ENCODE assay signal across 8 mouse cellular contexts in the genomic region with DNA sequence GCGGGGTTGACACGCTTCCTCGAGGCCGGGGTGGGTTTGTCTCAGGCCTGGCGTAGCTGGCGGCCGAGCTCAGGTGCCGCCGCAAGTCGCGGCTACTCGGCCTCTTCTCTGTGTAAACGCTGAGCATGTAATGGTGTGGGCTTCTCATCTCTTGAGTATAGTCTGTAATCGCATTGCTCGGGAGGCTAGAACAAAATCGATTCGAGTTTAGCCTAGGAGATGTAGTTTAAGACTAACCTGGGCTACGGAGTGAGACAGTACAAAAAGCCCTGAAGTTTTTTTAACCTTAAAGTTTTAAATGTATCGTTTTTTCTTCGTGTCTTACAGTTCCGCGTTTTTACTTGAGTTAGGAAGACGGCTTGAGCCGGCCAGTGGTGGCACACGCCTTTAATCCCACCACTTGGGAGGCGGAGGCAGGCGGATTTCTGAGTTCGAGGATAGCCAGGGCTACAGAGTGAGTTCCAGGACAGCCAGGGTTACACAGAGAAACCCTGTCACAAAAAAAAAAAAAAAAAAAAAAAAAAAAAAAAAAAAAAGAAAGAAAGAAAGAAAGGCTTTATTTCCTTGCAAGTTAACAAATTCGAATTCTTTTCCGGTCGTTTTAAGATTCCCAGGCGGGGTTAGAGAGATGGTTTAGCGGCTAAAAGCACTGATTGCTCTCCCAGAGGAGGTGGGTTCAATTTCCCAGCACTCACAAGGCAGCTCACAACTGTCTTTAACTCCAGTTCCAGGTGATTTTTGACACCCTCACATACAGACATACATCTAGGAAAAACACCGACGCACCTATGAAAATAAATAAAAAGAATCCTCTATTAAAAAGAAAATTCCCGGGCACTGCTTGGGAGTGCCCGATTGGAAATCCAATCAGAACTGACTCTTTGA. TPM values are rescaled to one million over a fixed set of nuclear protein-coding genes. Genes with fewer than 3 reads are reported as not detected.
DNase-seq lines count a peak whose midpoint lies in the region; ATAC-seq and TF ChIP-seq lines count a peak whose summit lies in the region.

No protein-coding gene starts in this region.

- peak overlapping the region; percentile 86 for H3K27ac ChIP-seq in heart, embryonic 13.5 days (replicated peaks)
- H3K27ac ChIP-seq in ES-E14 (ENCODE audit: insufficient read depth, low read depth, low read length, poor library complexity, severe bottlenecking): peak overlapping the region; percentile 79
- peak overlapping the region; percentile 97 for H3K27ac ChIP-seq in forebrain, embryonic 10.5 days
- H3K27ac ChIP-seq in limb, embryonic 12.5 days: peak overlapping the region; percentile 88
- no peak overlapping the region for H3K27ac ChIP-seq in olfactory bulb, adult 2 months (ENCODE audit: insufficient read depth, low read depth, low read length)

- TF ChIP-seq POLR2A in olfactory bulb, adult 2 months (IDR thresholded peaks at IDR 0.05; ENCODE audit: insufficient read depth, low read depth, low read length): no peak

- no peaks in the 10 kb centered on the region for H3K9me3 ChIP-seq in heart, embryonic 13.5 days
- H3K9me3 ChIP-seq in ES-E14 (ENCODE audit: control insufficient read depth, insufficient read depth, low read depth, low read length): no peaks in the 10 kb centered on the region
- no peaks in the 10 kb centered on the region for H3K9me3 ChIP-seq in forebrain, embryonic 10.5 days
- H3K9me3 ChIP-seq in limb, embryonic 12.5 days: no peaks in the 10 kb centered on the region

- 7% methylated on average over 37 of the region's 37 CpGs for WGBS in heart, embryonic 13.5 days
- 11% methylated on average over 37 of the region's 37 CpGs for WGBS in forebrain, embryonic 10.5 days
- WGBS in limb, embryonic 12.5 days: 9% methylated on average over 37 of the region's 37 CpGs
- WGBS in olfactory bulb, adult 2 months: 5% methylated on average over 37 of the region's 37 CpGs

- H3K27me3 ChIP-seq in heart, embryonic 13.5 days (replicated peaks): no peaks in the 10 kb centered on the region
- no peaks in the 10 kb centered on the region for H3K27me3 ChIP-seq in forebrain, embryonic 10.5 days (ENCODE audit: poor library complexity, severe bottlenecking)
- no peaks in the 10 kb centered on the region for H3K27me3 ChIP-seq in limb, embryonic 12.5 days

- H3K9ac ChIP-seq in heart, embryonic 13.5 days: peak overlapping the region; percentile 92
- peak overlapping the region; percentile 96 for H3K9ac ChIP-seq in ES-E14 (ENCODE audit: insufficient read depth, low read depth, low read length, poor library complexity, severe bottlenecking)
- peak overlapping the region; percentile 78 for H3K9ac ChIP-seq in limb, embryonic 12.5 days (replicated peaks)

- peaks cover 35% of the 10 kb centered on the region for H3K4me1 ChIP-seq in heart, embryonic 13.5 days
- peaks cover 3 to 4% of the 10 kb centered on the region in 2 experiments; a peak in 2 of 4 replicates for H3K4me1 ChIP-seq in ES-E14 (ENCODE audit: control insufficient read depth in 2 of 2, insufficient read depth in 2 of 2, low read length in 2 of 2, poor library complexity in 1 of 2)
- H3K4me1 ChIP-seq in forebrain, embryonic 10.5 days: peaks cover 39% of the 10 kb centered on the region
- H3K4me1 ChIP-seq in limb, embryonic 12.5 days (replicated peaks): peaks cover 22% of the 10 kb centered on the region
- 0 out of 2 replicates have a peak, but pooled peaks cover 8% of the 10 kb centered on the region for H3K4me1 ChIP-seq in olfactory bulb, adult 2 months (ENCODE audit: control insufficient read depth, insufficient read depth, low read length)

- in situ Hi-C loops in ES-E14 (cut with MboI; ENCODE audit: low sequenced_read_pairs in 2 of 2, unreplicated experiment in 2 of 2): no loop called here

- H3K4me2 ChIP-seq in heart, embryonic 13.5 days: peak overlapping the region; percentile 78
- H3K4me2 ChIP-seq in limb, embryonic 12.5 days: peak overlapping the region; percentile 63

- H3K36me3 ChIP-seq in heart, embryonic 13.5 days: peaks cover 44% of the 10 kb centered on the region
- H3K36me3 ChIP-seq in ES-E14 (ENCODE audit: control insufficient read depth, insufficient read depth, low read length, poor library complexity, severe bottlenecking): peaks cover 18% of the 10 kb centered on the region; the same call in 1 of the 2 replicates
- H3K36me3 ChIP-seq in forebrain, embryonic 10.5 days (replicated peaks): peaks cover 58% of the 10 kb centered on the region
- H3K36me3 ChIP-seq in limb, embryonic 12.5 days: peaks cover 36% of the 10 kb centered on the region

- no peak for DNase-seq in heart, postnatal 36 days
- peak; percentile 24 for DNase-seq in ES-E14 (ENCODE audit: low read depth, low spot score)
- no peak for DNase-seq in forebrain, embryonic 10.5 days (ENCODE audit: extremely low spot score, low spot score)
- no peak for DNase-seq in gastrocnemius, postnatal 25 days
- no peak for DNase-seq in layer of hippocampus, adult 8-10 months (ENCODE audit: low spot score in 2 of 2)

- H3K4me3 ChIP-seq in heart, embryonic 13.5 days: peak overlapping the region; percentile 86
- H3K4me3 ChIP-seq in ES-E14 (ENCODE audit: insufficient read depth in 1 of 2, low read depth in 1 of 2, low read length in 2 of 2, poor library complexity in 1 of 2, severe bottlenecking in 1 of 2): peak overlapping the region; percentile 91 to 99
- H3K4me3 ChIP-seq in forebrain, embryonic 10.5 days: peak overlapping the region; percentile 90
- peak overlapping the region; percentile 81 for H3K4me3 ChIP-seq in limb, embryonic 12.5 days (replicated peaks)
- peak overlapping the region; percentile 65 for H3K4me3 ChIP-seq in olfactory bulb, adult 2 months (ENCODE audit: insufficient read depth, low read depth, low read length)

- no peak for TF ChIP-seq CTCF in olfactory bulb, adult 2 months (IDR thresholded peaks at IDR 0.05; ENCODE audit: insufficient read depth, low read depth, low read length)

- intact Hi-C loops in heart, postnatal 36 days (cut with DNase I): no loop called here

- ATAC-seq in heart, embryonic 13.5 days (ENCODE audit: extremely low read depth, insufficient number of reproducible peaks, low FRiP score, low TSS enrichment): no peak; the same call in 1 of the 2 replicates
- ATAC-seq in limb, embryonic 12.5 days (ENCODE audit: insufficient number of reproducible peaks, insufficient read depth, low FRiP score, low TSS enrichment, low read depth): peak; percentile 63; the same call in 1 of the 2 replicates

RNA-seq across cellular contexts. Expression of a gene that starts 0.8 kb away (rescaled TPM):
- 121 and 133 TPM in 2 replicates for polyA plus RNA-seq in heart, embryonic 13.5 days (2015; fragmentation: Nextera tagmentation; extraction: Ambion mirVana)
- 1 to 10 TPM; 2.2 to 2.5 TPM for total RNA-seq in heart, postnatal 36 days (2021)
- 91.0 and 103 TPM in 2 replicates for total RNA-seq in ES-E14 (2012; rRNA removed)
- polyA plus RNA-seq in forebrain, embryonic 10.5 days (2016; fragmentation: Nextera tagmentation; extraction: Ambion mirVana): 242 and 249 TPM in 2 replicates
- polyA plus RNA-seq in limb, embryonic 12.5 days (2016; fragmentation: Nextera tagmentation; extraction: Ambion mirVana): 133 and 144 TPM in 2 replicates
- polyA plus RNA-seq in olfactory bulb, adult 2 months (2012; ENCODE audit: insufficient read depth, insufficient read length, low replicate concordance, missing spikeins): not detected in 2 replicates
- total RNA-seq in gastrocnemius, postnatal 25 days (2021): 1 to 10 TPM; 2.4 to 2.9 TPM
- 1 to 10 TPM in 3 of 4 experiments, under 1 TPM in 1; 0.51 to 1.9 (median 1.5) TPM for total RNA-seq in layer of hippocampus, adult 8-10 months (2022)

RNA-seq across cellular contexts. Expression of a gene that starts 25.6 kb away (rescaled TPM):
- polyA plus RNA-seq in heart, embryonic 13.5 days (2015; fragmentation: Nextera tagmentation; extraction: Ambion mirVana): 9.6 and 11.1 TPM in 2 replicates
- 1 to 10 TPM; 6.2 to 7.2 TPM for total RNA-seq in heart, postnatal 36 days (2021)
- 21.1 and 30.4 TPM in 2 replicates for total RNA-seq in ES-E14 (2012; rRNA removed)
- 17.3 and 18.5 TPM in 2 replicates for polyA plus RNA-seq in forebrain, embryonic 10.5 days (2016; fragmentation: Nextera tagmentation; extraction: Ambion mirVana)
- 12.6 and 13.7 TPM in 2 replicates for polyA plus RNA-seq in limb, embryonic 12.5 days (2016; fragmentation: Nextera tagmentation; extraction: Ambion mirVana)
- not detected in 2 replicates for polyA plus RNA-seq in olfactory bulb, adult 2 months (2012; ENCODE audit: insufficient read depth, insufficient read length, low replicate concordance, missing spikeins)
- total RNA-seq in gastrocnemius, postnatal 25 days (2021): 1 to 10 TPM; 2.9 to 3.7 TPM
- 10 to 100 TPM; 19.8 to 27.7 (median 23.7) TPM for total RNA-seq in layer of hippocampus, adult 8-10 months (2022)

RNA-seq across cellular contexts. Expression of a gene that starts 29.2 kb away (rescaled TPM):
- 7.3 and 7.8 TPM in 2 replicates for polyA plus RNA-seq in heart, embryonic 13.5 days (2015; fragmentation: Nextera tagmentation; extraction: Ambion mirVana)
- 1 to 10 TPM; 3.8 to 7.0 TPM for total RNA-seq in heart, postnatal 36 days (2021)
- 16.4 and 27.6 TPM in 2 replicates for total RNA-seq in ES-E14 (2012; rRNA removed)
- polyA plus RNA-seq in forebrain, embryonic 10.5 days (2016; fragmentation: Nextera tagmentation; extraction: Ambion mirVana): 12.3 and 14.1 TPM in 2 replicates
- polyA plus RNA-seq in limb, embryonic 12.5 days (2016; fragmentation: Nextera tagmentation; extraction: Ambion mirVana): 12.6 and 13.9 TPM in 2 replicates
- not detected in 2 replicates for polyA plus RNA-seq in olfactory bulb, adult 2 months (2012; ENCODE audit: insufficient read depth, insufficient read length, low replicate concordance, missing spikeins)
- 1 to 10 TPM; 8.1 to 8.6 TPM for total RNA-seq in gastrocnemius, postnatal 25 days (2021)
- total RNA-seq in layer of hippocampus, adult 8-10 months (2022): 10 to 100 TPM; 12.7 to 19.0 (median 14.2) TPM

RNA-seq across cellular contexts. Expression of a gene that starts 34.0 kb away (rescaled TPM):
- polyA plus RNA-seq in heart, embryonic 13.5 days (2015; fragmentation: Nextera tagmentation; extraction: Ambion mirVana): 37.0 and 37.9 TPM in 2 replicates
- 10 to 100 TPM; 26.7 to 29.0 TPM for total RNA-seq in heart, postnatal 36 days (2021)
- 37.8 and 45.2 TPM in 2 replicates for total RNA-seq in ES-E14 (2012; rRNA removed)
- 43.0 and 44.9 TPM in 2 replicates for polyA plus RNA-seq in forebrain, embryonic 10.5 days (2016; fragmentation: Nextera tagmentation; extraction: Ambion mirVana)
- polyA plus RNA-seq in limb, embryonic 12.5 days (2016; fragmentation: Nextera tagmentation; extraction: Ambion mirVana): 50.3 and 53.7 TPM in 2 replicates
- not detected in 2 replicates for polyA plus RNA-seq in olfactory bulb, adult 2 months (2012; ENCODE audit: insufficient read depth, insufficient read length, low replicate concordance, missing spikeins)
- total RNA-seq in gastrocnemius, postnatal 25 days (2021): 10 to 100 TPM; 20.4 to 22.4 TPM
- total RNA-seq in layer of hippocampus, adult 8-10 months (2022): 10 to 100 TPM; 37.2 to 43.3 (median 38.6) TPM

RNA-seq across cellular contexts. Expression of a gene that starts 45.8 kb away (rescaled TPM):
- 18.2 and 20.1 TPM in 2 replicates for polyA plus RNA-seq in heart, embryonic 13.5 days (2015; fragmentation: Nextera tagmentation; extraction: Ambion mirVana)
- total RNA-seq in heart, postnatal 36 days (2021): 10 to 100 TPM; 15.5 to 16.9 TPM
- 52.0 and 54.1 TPM in 2 replicates for total RNA-seq in ES-E14 (2012; rRNA removed)
- polyA plus RNA-seq in forebrain, embryonic 10.5 days (2016; fragmentation: Nextera tagmentation; extraction: Ambion mirVana): 42.0 and 44.0 TPM in 2 replicates
- 56.9 and 61.8 TPM in 2 replicates for polyA plus RNA-seq in limb, embryonic 12.5 days (2016; fragmentation: Nextera tagmentation; extraction: Ambion mirVana)
- not detected in 2 replicates for polyA plus RNA-seq in olfactory bulb, adult 2 months (2012; ENCODE audit: insufficient read depth, insufficient read length, low replicate concordance, missing spikeins)
- total RNA-seq in gastrocnemius, postnatal 25 days (2021): 10 to 100 TPM; 11.6 to 12.6 TPM
- total RNA-seq in layer of hippocampus, adult 8-10 months (2022): 10 to 100 TPM; 35.5 to 47.2 (median 40.6) TPM

Comparison
In these comparisons a context has a peak if more than half of its experiments do, and no peak if none do; other contexts are left out.
1. RNA of a gene that starts 0.8 kb away (total RNA-seq): 91.0 to 103 TPM in ES-E14; 2.4 to 2.9 TPM in gastrocnemius, postnatal 25 days, 2.2 to 2.5 TPM in heart, postnatal 36 days and 0.51 to 1.9 TPM in layer of hippocampus, adult 8-10 months; every median in the first group is over 10 times any median in the second.
2. Peak in every context shown above with its lines, with median percentiles within 50 percentile points of each other: H3K4me3 ChIP-seq and H3K9ac ChIP-seq.